Mouse (Mus musculus) regulatory T cell (primary cell): ENCODE measurements around the gene Tmem236.

Experiments
- in situ Hi-C: fragments of 300-600 bp; cut with MboI, MseI; formaldehyde crosslinking; loops from one replicate; pipeline ENCODE4 v1.15.1; 2025; ENCODE audit warnings: high pct_unique_total_duplicates

Tmem236 gene

DNA sequence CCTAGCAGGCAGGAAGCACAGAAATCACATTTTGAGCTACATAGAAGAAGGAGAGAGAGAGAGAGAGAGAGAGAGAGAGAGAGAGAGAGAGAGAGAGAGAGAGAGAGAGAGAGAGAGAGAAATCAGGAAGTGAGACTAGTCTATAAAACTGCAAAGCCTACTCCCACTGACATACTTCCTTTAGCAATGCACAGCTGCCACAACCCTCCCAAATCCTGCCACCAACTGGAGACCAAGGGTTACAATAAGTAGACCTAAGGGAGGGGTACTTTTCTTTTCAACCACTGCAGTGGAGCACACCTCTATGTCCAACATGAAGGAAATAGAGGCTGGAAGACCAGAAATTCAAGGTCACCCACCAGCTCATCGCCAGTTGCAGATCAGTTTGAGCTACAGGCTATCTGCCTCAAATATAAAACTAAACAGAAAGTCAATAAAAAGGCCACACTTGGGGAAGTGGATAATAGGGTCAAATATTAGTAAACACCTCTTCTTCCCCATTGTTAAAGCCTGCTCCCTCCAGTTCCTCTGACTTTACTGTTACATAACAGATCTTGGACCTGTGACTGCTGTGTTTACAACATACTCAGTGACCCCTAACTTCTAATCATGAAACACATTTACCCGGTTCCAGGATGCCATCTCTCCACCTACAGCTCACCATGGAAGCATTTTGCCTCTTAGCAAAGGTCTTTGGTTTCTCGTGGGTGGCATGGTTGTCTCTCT lies 75.7 kb downstream of the Tmem236 start:
- in situ Hi-C loops: no loop called here

DNA sequence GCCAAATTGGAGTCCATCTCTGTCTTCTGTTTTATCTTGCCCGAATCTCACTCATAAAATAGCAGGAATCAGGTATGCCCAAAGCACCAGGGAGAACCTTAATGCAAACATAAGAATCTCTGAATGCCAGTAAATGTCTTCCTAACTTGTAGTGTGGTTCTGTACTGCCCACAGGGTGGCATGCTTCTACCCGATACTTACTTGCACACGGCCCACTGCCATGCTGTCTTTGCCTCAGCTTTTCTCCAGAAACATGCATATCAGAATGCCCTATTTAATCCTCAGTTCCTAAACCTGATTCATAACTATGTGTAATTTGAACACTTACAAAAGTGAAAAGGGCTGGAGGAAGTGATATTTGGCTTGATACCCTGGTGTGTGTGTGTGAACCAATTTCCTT lies 77.6 kb downstream of the Tmem236 start:
- in situ Hi-C loops: no loop called here

DNA sequence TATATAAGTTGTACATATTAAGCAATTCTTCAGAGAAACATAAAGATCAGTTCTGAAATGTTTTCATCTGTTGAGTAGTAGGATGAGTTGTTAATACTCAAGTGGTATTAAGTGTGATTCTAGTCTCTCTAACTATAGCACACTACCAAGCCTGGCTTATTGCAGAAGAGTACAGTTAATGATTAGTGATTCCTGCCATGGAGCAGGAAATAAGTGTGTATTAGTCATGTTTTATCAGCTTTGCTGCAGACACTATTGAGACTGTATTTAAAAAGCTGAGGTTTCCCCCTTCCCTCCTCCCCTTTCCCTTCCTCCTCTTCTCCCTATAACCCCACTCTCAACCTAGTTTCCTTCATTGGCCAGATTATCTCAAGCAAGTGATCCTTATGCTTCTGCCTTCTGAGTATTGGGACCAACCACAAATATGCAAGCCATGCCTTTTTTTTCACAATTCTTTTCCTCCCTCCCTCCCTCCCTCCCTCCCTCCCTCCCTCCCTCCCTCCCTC lies 84.1 kb downstream of the Tmem236 start:
- in situ Hi-C loops: no loop called here

DNA sequence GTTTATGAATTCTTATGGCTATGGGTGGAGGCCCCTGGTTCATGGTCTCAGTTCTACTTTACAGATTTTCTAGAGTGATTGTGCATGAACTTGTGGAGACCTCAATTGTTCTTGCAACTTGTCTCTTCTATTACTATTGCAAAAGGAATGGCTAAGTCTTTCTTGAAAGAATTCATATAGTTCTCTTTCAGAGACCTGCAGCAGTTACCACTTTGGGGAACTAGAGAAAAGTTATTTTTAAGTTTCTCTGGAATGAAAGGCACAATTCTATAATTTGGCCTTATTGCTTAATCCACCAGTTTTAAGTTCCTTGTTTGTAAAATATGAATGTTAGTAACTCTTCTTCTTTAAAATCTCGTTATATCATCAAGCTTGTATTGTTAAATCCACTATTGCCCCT lies 87.8 kb downstream of the Tmem236 start:
- in situ Hi-C loops: no loop called here

DNA sequence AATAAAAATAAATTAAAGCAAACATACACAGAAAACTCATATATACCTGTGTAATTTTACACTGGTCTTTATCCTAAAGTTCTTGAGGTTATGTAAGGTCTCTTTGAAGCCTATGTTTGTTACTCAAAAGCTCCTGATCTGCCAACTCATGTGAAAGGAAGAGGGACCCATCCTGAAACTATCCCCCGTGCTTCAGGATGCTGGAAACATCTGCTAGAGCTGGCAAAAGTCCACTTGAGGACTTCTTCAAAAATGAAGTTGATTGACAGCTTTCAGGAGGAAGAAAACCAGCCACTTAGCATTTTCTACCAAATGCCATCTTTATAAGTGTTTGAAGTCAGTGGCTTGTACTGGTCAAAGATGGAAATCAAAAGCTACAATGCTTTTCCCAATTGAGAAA lies 94.8 kb downstream of the Tmem236 start:
- in situ Hi-C loops: no loop called here
